Mouse (Mus musculus) kidney, postnatal 10 days (tissue): ENCODE results near the gene Nrf1.
A peak's percentile ranks its signal among the peaks of the same experiment; 100 is the strongest.

Experiments
- DNase-seq: peaks from one replicate; pipeline ENCODE4 v3.0.0; 2021; ENCODE audit warnings: mixed read lengths

Nrf1 gene

DNA sequence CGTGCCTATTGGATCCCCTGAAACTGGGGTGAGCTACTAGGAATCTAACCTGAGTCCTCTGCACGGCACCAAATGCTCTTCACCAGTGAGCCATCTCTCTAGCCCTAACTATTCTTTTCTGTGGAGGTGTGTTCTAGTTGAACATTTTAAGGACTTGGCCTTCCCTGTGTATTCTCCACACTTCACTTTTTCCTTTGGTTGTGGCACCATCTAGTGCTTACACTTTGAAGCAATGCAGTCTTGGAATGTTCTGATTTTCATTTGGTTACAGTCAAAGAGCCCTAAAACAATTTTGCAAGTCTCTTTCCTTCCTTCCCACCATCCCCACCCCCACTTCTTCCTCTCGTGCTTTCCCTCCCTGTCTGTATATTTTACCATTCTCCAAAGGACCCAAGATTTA, 33.6 kb downstream of the Nrf1 start:
- DNase-seq, result peak; percentile 31

GRCm38 (mm10) chr6:30083307-30083706, 35.5 kb downstream of the Nrf1 start:
- no peak for DNase-seq

GRCm38 (mm10) chr6:30085351-30085750, 37.6 kb downstream of the Nrf1 start:
- no peak for DNase-seq

DNA sequence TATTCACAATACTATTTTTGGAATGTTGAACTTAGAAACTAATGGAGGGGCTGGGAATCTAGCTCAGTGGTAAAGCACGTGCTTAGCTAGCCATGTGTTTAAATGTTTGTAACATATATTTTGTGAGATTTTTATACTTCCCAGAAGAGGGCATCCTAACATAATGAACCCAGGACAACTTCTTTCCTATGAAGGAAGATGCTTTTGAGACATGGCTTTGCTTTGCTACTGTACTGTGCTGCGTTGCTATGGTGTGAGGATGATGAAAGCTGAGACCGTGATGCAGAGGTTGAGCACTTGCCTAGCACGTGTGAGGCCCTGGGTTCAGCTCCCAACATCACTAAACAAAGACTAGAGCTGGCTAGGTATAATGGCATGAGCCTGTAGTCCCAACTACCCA, 43.4 kb downstream of the Nrf1 start:
- no peak for DNase-seq

- DNase-seq, result no peak
These were observed 45.0 kb downstream of the Nrf1 start for GRCm38 (mm10) chr6:30092816-30093215.

GRCm38 (mm10) chr6:30101773-30102415, 54.1 kb downstream of the Nrf1 start:
- no peak for DNase-seq

DNA sequence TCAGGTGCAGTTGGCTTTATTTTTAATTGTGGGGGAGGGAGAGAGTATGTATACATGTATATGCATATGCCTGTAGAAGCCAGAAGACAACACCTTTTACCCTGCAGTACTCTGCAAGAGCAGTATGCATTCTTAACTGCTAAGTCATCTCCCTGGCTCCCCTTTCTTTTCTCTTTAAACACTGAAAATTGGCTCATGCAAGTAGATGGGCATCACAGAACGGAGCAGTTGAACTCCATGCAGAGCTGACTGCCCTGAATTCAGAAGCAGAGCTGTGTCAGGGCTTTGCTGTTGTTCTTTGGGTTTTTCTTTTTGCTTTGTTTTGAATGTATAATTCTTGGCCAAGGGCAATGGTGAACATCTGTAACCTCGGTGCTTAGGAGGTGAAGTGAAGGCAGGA, 58.3 kb downstream of the Nrf1 start:
- DNase-seq, result no peak

- no peak for DNase-seq
These were observed 59.7 kb downstream of the Nrf1 start for GRCm38 (mm10) chr6:30107456-30107855.

DNA sequence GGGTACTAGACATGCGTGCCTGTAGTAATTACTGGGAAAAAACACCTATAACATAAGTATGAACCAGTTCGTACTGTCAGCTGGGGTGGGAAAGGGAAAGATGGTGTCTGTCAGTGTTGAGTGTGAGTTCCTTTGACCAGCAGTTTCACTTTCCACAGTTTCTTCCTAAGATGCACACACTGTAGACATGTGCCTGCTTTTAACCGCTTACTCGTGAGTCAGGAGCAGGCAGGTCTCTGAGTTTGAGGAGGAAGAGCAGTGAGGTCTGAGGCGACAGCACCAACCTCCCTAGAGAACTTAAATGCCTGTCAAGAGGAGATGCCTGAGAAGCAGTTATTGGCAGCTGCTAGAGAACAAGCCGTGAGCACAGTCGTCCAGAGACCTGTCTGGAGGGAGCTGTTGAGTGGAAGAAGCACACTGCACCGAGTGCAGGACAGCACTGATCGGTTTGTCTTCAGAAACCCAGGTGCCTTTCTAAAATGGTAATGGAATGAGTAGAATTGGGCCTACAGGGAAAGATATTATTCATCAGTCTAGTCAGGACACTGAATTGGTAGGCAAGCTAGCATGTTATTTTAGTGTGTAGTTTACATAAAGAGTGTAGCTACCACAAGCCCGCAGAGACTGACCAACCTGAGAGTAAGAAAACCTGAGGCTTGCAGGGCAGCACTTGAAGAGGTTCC, 62.2 kb downstream of the Nrf1 start:
- no peak for DNase-seq

DNA sequence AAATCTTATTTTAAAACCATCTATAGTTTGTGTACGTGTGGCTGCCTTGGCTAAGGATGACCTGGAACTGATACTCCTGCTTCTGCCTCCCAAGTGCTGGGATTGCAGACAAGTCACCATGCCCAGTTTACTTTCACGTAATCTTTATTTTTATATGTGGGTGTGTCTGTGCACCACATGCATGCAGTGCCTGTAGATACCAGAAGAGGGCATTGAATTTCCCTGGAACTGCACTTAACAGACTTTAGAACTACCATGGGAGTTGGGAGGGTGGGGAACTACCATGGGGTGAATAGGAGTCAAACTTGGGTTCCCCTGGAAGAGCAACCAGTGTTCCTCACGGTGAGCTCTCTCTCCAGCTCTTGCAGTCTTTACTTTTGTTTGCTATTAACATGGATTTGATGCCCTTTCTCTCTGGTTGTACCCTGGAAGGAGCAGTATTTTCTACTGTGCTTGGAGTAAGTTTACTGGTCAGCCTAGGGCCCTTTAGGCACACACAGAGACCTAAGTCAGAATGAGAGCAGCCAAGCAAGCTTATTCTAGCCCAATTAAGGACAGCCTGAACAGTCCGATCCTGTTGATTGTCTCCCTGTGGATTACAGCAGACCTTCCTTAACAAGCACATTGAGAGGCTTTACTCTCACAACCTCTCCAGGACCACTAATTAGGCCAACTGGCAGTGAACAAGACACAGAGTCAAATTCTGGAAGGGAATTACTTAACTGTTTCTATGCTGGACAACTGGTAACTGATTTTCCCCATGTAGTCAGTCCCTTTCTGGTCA, 64.8 kb downstream of the Nrf1 start:
- no peak for DNase-seq

- no peak for DNase-seq
These were observed 66.3 kb downstream of the Nrf1 start for GRCm38 (mm10) chr6:30114101-30114500.

DNA sequence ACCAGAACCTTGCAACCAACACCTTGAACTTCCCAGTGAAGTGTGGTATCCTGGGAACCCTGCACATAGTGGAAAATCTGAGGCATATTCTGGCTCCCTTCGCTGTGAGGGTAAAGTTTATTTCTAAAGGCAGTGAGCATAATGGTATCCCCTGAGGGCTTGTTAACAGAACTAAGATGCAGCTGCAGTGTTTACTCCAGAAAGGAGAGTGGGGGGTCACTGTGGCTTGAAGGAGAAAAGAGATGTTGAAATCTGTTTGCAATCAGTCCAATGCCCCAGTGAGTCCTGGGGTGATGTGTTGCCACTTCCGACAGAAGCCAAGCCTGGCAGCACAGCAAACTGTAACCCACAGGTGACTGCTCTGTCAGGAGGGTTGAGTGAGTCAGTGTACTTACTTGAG, 73.4 kb downstream of the Nrf1 start:
- DNase-seq, result no peak

GRCm38 (mm10) chr6:30121600-30121999, 73.8 kb downstream of the Nrf1 start:
- DNase-seq, result no peak

DNA sequence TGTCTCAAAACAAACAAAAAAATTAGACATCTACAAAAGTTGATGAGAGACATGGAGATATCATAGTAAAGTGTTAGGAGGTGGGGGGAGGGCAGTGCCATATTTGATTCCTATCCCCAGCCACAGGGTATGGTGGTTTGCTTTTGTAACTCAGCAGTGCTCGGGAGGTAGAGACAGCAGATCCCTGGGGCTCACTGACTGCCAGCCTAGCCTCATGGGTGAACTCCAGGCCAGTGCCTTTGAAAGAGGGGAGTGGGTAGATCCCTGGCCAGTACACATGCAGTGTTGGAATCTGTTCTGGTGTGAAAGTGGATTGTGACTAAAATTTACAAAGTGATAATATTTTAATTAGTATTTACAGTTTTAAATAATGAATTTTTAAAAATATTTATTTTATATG, 75.6 kb downstream of the Nrf1 start:
- no peak for DNase-seq

DNA sequence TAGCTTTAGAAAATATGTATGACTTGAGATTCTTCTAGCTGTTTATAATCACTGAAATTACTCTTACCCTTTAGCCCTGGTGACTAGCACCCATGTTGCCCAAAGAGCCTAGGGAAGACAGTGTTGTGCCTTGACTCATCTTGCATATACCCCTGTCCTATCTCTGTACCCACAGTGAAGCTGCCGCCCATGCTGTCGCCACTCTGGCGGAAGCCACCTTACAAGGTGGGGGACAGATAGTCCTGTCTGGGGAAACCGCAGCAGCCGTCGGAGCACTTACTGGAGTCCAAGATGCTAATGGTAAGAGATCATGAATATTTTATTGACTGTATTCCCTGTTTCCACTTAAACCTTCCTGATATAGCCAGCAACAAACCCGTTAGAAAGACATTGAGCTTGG, 78.3 kb downstream of the Nrf1 start:
- DNase-seq, result no peak

DNA sequence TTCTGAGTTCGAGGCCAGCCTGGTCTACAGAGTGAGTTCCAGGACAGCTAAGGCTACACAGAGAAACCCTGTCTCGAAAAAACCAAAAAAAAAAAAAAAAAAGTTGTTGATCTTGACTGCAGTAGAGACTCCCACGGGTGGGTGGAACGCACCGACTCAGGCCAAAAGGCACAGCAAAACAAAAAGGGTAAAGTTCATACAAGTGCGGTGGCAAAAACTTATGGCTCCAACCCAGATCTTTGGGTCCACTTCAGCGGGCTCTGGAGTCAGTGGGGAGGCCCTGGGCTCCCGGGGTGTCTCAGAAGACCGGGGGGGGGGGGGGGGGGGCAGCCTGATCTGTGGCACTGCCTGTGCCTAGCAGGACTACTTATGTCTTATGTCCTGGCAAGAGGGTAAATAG, 79.0 kb downstream of the Nrf1 start:
- no peak for DNase-seq

GRCm38 (mm10) chr6:30132399-30132798, 84.6 kb downstream of the Nrf1 start:
- DNase-seq, result no peak

GRCm38 (mm10) chr6:30135590-30135989, 87.8 kb downstream of the Nrf1 start:
- DNase-seq, result no peak

- no peak for DNase-seq
These were observed 89.4 kb downstream of the Nrf1 start for GRCm38 (mm10) chr6:30137227-30137626.

DNA sequence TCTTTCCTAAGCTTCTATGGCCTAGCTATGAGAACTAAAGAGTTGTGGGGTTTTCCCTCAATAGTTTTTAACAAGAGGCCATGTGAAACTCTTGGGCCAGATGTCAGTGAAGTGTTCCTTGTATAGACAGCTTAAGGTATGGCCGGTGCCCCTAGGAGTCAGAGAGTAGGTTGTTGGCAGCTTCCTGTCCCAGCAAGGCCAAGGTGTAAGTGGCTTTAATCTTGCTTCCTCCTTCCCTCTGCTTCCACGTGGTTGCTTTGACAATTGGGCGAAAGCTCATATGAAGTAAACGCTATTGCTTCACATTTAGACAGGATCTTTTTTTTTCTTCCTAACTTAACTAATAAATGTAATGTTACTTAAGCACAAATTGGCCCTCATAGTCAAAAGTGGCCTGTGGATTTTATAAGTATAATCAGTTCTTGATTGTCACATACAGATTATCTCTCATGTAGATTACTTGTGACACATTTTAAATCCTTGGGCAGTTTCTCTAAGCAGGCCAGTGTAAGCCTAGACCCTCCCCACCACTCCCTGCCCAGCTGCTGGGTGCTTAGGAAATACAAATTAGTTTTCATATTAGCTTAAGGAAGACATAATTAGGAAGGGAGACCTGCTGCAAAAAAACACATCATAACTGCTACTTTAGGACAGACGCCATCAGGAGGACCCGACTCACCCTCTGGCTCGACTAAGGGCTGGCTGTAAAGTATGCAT, 91.7 kb downstream of the Nrf1 start:
- DNase-seq, result no peak

GRCm38 (mm10) chr6:30143263-30143662, 95.5 kb downstream of the Nrf1 start:
- DNase-seq, result no peak

DNA sequence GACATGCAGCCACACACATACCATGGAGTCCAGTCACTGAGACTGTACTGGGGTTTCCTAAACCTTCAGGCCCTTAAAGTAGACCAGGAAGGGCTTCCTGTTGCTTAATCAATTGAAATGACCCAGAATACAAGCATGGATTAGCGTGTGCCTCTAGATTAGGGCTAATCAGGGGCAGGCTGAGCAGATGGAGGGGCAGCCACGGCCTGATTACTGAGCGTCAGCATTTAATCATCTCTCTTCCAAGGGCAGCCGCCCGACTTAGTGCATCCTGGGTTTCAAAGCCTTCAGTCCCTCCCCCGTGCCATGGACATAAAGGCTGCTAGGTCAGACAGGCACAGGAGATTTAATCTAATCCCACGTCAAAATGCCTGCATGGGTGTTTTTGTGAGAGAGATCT, 99.3 kb downstream of the Nrf1 start:
- DNase-seq, result no peak

- no peak for DNase-seq
These were observed 100.0 kb downstream of the Nrf1 start for GRCm38 (mm10) chr6:30147753-30148152.
